Mouse (Mus musculus) hindbrain, embryonic 13.5 days (tissue): ENCODE data around the gene Mup4. TPM values are rescaled to one million over a fixed set of nuclear protein-coding genes. Genes with fewer than 3 reads are reported as not detected.

Source experiments
- ATAC-seq: fragments of 200-750 bp; cut with Nextera tagmentation; 2 replicates; pipeline ENCODE4 v1.8.0; 2017; ENCODE audit warnings: moderate TSS enrichment; ENCODE audit not compliant: low FRiP score
- H3K27ac ChIP-seq: fragments of 300-500 bp; sonication (generic); 2 replicates; pipeline ENCODE4 v1.5.1; 2015; ENCODE audit warnings: inconsistent platforms, mild to moderate bottlenecking, moderate library complexity
- H3K27me3 ChIP-seq: fragments of 300-500 bp; sonication (generic); 2 replicates; pipeline ENCODE4 v1.6.1; 2015; ENCODE audit warnings: mild to moderate bottlenecking, inconsistent platforms
- H3K36me3 ChIP-seq: fragments of 300-500 bp; sonication (generic); 2 replicates; pipeline ENCODE4 v1.6.1; 2015; ENCODE audit warnings: mild to moderate bottlenecking, inconsistent platforms
- H3K4me1 ChIP-seq: fragments of 300-500 bp; sonication (generic); replicated peaks from 2 replicates; pipeline ENCODE4 v1.6.1; 2015; ENCODE audit warnings: inconsistent platforms
- H3K4me2 ChIP-seq: fragments of 300-500 bp; sonication (generic); 2 replicates; pipeline ENCODE4 v1.6.1; 2015; ENCODE audit warnings: inconsistent platforms, mild to moderate bottlenecking, moderate library complexity
- H3K4me3 ChIP-seq: fragments of 300-500 bp; sonication (generic); 2 replicates; pipeline ENCODE4 v1.5.1; 2015; ENCODE audit warnings: mild to moderate bottlenecking, inconsistent platforms
- H3K9ac ChIP-seq: fragments of 300-500 bp; sonication (generic); 2 replicates; pipeline ENCODE4 v1.6.1; 2015; ENCODE audit warnings: mild to moderate bottlenecking, inconsistent platforms
- H3K9me3 ChIP-seq: fragments of 300-500 bp; sonication (generic); 2 replicates; pipeline ENCODE4 v1.6.1; 2016; ENCODE audit warnings: inconsistent platforms
- WGBS: fragments of 180-500 bp; shearing (Covaris S2); methylation state at CpG from one replicate; pipeline ENCODE4 v1.1.7; 2015; 5-methylcytosine and 5-hydroxymethylcytosine counted together
- polyA plus RNA-seq: library from polyadenylated mRNA; unstranded; fragments of >200 nt; fragmentation: Nextera tagmentation; extraction: Ambion mirVana; gene quantifications from 2 replicates; pipeline ENCODE4 v1.2.1, GENCODE M21; 2015

Mup4 gene
- polyA plus RNA-seq, 1 experiment from 2014 or later: not detected

DNA sequence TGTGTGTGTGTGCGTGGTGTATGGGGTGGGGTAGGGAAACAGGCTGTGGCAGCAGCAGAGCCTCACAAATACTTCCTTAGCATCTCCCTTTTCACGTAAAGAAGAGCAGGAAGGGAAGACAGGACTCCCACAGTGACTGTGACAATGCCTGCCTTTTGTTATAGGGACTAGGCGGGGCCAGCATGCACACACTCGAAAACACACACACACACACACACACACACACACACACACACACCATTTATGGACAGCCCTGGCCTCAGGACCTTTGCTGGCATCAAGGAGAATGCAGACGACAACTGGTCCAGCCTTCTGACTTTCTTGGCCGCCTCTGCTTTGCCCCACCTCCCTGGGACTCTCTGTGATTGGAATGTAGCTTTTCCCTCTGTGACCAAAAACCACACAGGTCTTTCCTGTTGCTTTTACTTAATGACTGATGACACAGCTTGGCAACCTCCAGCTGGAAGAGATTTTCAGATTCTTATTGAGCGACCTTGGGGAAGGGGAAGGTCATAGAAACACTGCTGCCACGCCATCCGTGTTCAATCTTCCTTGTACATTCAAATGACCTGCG, 52.8 kb downstream of the Mup4 start:
- ATAC-seq: no peak
- H3K9me3 ChIP-seq: no peaks in the 10 kb centered on the region
- 53% methylated on average over 10 of the region's 10 CpGs for WGBS
- no peak overlapping the region for H3K27ac ChIP-seq
- no peaks in the 10 kb centered on the region for H3K4me1 ChIP-seq
- no peaks in the 10 kb centered on the region for H3K27me3 ChIP-seq
- no peak overlapping the region for H3K4me2 ChIP-seq
- H3K4me3 ChIP-seq: no peak overlapping the region
- no peak overlapping the region for H3K9ac ChIP-seq
- no peaks in the 10 kb centered on the region for H3K36me3 ChIP-seq

DNA sequence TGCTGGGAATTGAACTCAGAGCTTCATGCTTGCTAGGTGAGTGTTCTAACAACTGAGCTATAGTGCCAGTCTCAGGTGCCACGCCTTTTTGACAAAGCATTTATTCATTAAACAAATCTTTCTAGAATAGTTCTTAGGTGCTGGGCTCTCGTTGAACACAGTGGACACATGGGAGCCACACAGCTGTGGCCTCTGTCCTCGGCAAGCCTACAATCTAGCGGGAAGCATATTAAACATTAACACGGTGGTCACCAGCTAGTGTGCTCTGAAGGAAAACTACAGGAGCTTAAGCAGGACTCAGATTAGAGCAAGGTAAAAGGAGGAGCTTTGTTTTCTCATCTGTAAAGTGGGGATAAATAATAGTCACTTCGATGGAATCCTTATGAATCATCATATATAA, 53.4 kb downstream of the Mup4 start:
- Histone ChIP-seq H3K9me3 (no peaks in the 10 kb centered on the region), H3K4me2 (no peak overlapping the region), H3K9ac (no peak overlapping the region), H3K36me3 (no peaks in the 10 kb centered on the region; the same call in 1 of the 2 replicates), H3K4me3 (no peak overlapping the region), H3K4me1 (no peaks in the 10 kb centered on the region), H3K27ac (no peak overlapping the region), H3K27me3 (no peaks in the 10 kb centered on the region)
- no peak for ATAC-seq
- 79% methylated on average over 6 of the region's 6 CpGs for whole genome bisulfite sequencing

Other genes starting within 250 kb of the Mup4 start
- gene Inip, start 159.1 kb downstream of the Mup4 start, polyA plus RNA-seq: 69.3 and 70.9 TPM in 2 replicates
- 14.2 and 14.8 TPM in 2 replicates for gene Snx30, start 154.9 kb downstream of the Mup4 start, polyA plus RNA-seq
- gene Slc46a2, start 45.7 kb downstream of the Mup4 start, polyA plus RNA-seq: 0.08 TPM in 1 of 2 replicates, not detected in the other
- not detected in 2 replicates for gene Mup6, start 3.6 kb upstream of the Mup4 start, polyA plus RNA-seq
- not detected in 2 replicates for gene Mup7, start 109.8 kb upstream of the Mup4 start, polyA plus RNA-seq
- not detected in 2 replicates for gene Mup2, start 193.6 kb upstream of the Mup4 start, polyA plus RNA-seq